Mouse (Mus musculus): ENCODE results near the gene Alb. TPM values are rescaled to one million over a fixed set of nuclear protein-coding genes. Genes with fewer than 3 reads are reported as not detected.

The Alb gene
- not detected for polyA plus RNA-seq (2017; shearing (Covaris generic))

DNA sequence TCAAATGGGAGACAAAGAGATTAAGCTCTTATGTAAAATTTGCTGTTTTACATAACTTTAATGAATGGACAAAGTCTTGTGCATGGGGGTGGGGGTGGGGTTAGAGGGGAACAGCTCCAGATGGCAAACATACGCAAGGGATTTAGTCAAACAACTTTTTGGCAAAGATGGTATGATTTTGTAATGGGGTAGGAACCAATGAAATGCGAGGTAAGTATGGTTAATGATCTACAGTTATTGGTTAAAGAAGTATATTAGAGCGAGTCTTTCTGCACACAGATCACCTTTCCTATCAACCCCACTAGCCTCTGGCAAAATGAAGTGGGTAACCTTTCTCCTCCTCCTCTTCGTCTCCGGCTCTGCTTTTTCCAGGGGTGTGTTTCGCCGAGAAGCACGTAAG, at the start of gene Alb:
TSS of gene Alb (plus strand) at position 279 of the 400 bp plus-strand sequence.

DNA sequence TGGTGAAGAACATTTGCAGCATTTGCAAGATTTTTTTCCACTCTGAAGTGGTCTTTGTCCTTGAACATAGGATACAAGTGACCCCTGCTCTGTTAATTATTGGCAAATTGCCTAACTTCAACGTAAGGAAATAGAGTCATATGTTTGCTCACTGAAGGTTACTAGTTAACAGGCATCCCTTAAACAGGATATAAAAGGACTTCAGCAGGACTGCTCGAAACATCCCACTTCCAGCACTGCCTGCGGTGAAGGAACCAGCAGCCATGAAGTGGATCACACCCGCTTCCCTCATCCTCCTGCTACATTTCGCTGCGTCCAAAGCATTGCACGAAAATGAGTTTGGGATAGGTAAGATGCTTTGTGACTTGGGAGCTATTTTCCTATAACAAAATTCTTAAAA, 29.8 kb downstream of the Alb start, which contains the start of gene Afp:
TSS of gene Afp (plus strand) at position 220 of the 400 bp plus-strand sequence.

DNA sequence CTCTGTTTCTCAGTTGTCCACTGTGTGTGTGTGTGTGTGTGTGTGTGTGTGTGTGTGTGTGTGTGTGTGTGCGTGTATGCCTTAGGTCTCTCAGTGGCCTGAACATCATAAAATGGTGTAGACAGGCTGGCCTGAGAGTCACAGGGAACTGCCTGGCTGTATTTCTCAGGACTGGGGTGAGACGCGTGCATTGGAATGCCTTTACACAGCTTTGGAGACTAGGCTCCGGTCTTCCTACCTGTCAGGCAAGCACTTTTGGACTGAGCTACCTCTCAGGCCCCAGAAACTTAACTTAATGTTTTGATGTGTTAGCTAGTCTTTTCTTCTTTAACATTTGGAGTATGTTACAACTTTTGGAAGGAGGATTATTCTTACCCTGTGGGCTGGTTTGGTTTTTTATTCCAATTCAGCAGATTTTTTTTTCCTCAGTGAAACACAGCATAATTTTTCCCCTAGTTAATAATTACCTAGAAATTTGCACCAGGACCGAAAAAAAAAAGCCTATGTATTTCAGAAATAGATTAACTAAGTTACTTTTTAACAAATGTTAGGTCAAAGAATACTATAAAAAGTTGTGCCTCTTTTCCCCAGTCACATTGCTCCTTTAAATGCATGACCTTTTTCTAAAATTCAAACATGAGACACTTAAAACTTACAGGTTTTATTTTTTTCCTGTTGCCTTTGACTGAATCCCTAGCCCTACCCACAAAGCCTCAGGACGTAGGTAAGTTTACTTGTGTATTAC, 57.8 kb downstream of the Alb start, which contains the start of gene Afm:
TSS of gene Afm (plus strand) at position 577 of the 745 bp plus-strand sequence.

Other genes with a start within 250 kb of the Alb start
- 10 to 100 TPM; 33.7 to 47.7 TPM for gene Cox18, start 236.9 kb upstream of the Alb start, polyA plus RNA-seq (2017; shearing (Covaris generic))
- gene Ankrd17, start 94.3 kb upstream of the Alb start, polyA plus RNA-seq (2017; shearing (Covaris generic)) = 10 to 100 TPM; 32.1 to 33.7 TPM
- gene Gm9958, start 93.7 kb upstream of the Alb start, polyA plus RNA-seq (2017; shearing (Covaris generic)) = 1 to 10 TPM; 2.4 to 4.3 TPM
- 1 to 10 TPM; 3.7 to 5.1 TPM for gene Afp, start 29.8 kb downstream of the Alb start, polyA plus RNA-seq (2017; shearing (Covaris generic))
- 1 to 10 TPM in 1 of 2 experiments, under 1 TPM in 1; 0.29 to 1.5 TPM for gene Afm, start 58.0 kb downstream of the Alb start, polyA plus RNA-seq (2017; shearing (Covaris generic))
- under 1 TPM in 1 of 2 experiments, not detected in 1; 0.07 TPM for gene 5830473C10Rik, start 100.2 kb downstream of the Alb start, polyA plus RNA-seq (2017; shearing (Covaris generic))
- 1 to 10 TPM in 1 of 2 experiments, under 1 TPM in 1; 0.91 to 2.0 TPM for gene Rassf6, start 179.8 kb downstream of the Alb start, polyA plus RNA-seq (2017; shearing (Covaris generic))

Measured in activated CD4-positive, CD25-positive, alpha-beta regulatory T cell (primary cell).